Mouse (Mus musculus) urinary bladder, postnatal 14 days (tissue): ENCODE measurements around the gene Olfr814.
"Not testable (repeated sequence)": the region's sequence is repeated elsewhere in the genome, so short reads cannot be mapped to it uniquely, and the experiment has no call there.

Experiments
- DNase-seq: peaks from one replicate; pipeline ENCODE4 v3.0.0; 2021; ENCODE audit warnings: low spot score

Olfr814 gene

GRCm38 (mm10) chr10:129879751-129880150 is at the start of gene Olfr814:
Gene Olfr814 (minus strand): TSS chr10:129879851.
- DNase-seq, result not testable (repeated sequence)

- no peak for DNase-seq
Observed at GRCm38 (mm10) chr10:129915497-129915896, 35.8 kb upstream of the Olfr814 start, which contains the start of gene Olfr816. Gene Olfr816 (minus strand): TSS chr10:129915597.

- not testable (repeated sequence) for DNase-seq
Observed at GRCm38 (mm10) chr10:129905767-129906166, 26.1 kb upstream of the Olfr814 start, which contains the start of gene Olfr815. Gene Olfr815 (minus strand): TSS chr10:129905867.

- no peak for DNase-seq
Observed at GRCm38 (mm10) chr10:129885934-129886333, 6.3 kb upstream of the Olfr814 start.

GRCm38 (mm10) chr10:129885496-129885895 is 5.8 kb upstream of the Olfr814 start:
- DNase-seq, result not testable (repeated sequence)

GRCm38 (mm10) chr10:129855067-129855466 is 24.6 kb downstream of the Olfr814 start, which contains the start of gene Olfr813:
Gene Olfr813 (plus strand): TSS chr10:129855367.
- no peak for DNase-seq

GRCm38 (mm10) chr10:129847343-129847742 is 32.3 kb downstream of the Olfr814 start:
- DNase-seq, result no peak

- DNase-seq, result no peak
Observed at GRCm38 (mm10) chr10:129845994-129846393, 33.7 kb downstream of the Olfr814 start, which contains the start of gene Olfr812. Gene Olfr812 (minus strand): TSS chr10:129846094.
